Mouse (Mus musculus) frontal cortex, postnatal 14 days (tissue): ENCODE measurements around the gene Lrrc43.
A peak's percentile ranks its signal among the peaks of the same experiment; 100 is the strongest.

ENCODE experiments used
- DNase-seq, 2 experiments: peaks; one replicate each; pipeline ENCODE4 v3.0.0; 2022; ENCODE audit warnings: low spot score in 2 of 2

Lrrc43 gene

GRCm38 (mm10) chr5:123520666-123521065 lies 31.6 kb downstream of the Lrrc43 start:
- no peak for DNase-seq

DNA sequence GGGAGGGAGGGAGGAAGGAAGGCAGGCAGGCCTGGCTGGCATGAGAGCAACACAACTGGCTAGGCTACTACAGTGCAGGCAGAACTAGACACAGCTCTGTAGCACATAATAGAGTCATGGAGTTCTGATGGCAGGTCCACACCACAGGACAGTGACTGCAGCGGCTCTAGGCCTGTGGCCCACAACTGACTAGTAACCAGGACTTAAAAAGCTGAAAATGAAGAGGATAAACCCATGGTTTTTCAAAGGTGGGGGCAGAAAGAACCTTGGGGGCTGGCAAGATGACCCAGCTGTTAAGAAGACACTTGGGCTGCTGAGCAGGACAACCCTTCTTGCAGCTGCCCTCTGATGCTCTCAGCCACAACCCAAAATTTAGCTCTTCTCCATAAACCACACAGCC lies 32.5 kb downstream of the Lrrc43 start:
- no peak for DNase-seq

GRCm38 (mm10) chr5:123522166-123522565 lies 33.1 kb downstream of the Lrrc43 start:
- DNase-seq: no peak

GRCm38 (mm10) chr5:123523692-123524392 lies 34.7 kb downstream of the Lrrc43 start, which contains the start of gene Diablo:
TSS of gene Diablo (minus strand) at chr5:123524176.
- peak; percentile 96 to 98 for DNase-seq

DNA sequence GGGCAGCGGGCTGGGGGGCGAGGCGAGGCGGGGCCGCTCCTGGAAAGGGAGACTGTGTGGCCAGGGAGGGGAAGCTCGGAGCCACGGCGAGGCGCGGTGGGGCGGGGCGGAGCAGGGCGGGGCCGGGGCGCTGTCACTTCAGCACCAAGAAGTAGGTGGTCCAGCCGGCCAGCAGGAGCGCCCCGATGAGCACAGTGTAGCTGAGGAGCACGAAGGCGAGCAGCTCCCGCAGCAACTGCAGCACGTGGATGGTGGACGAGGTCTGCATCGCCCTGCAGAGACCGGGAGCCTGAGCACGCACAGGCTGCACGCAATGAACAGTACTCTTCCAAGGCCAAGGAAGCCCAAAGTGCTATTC lies 35.3 kb downstream of the Lrrc43 start:
- no peak for DNase-seq

- DNase-seq: no peak
Observed at GRCm38 (mm10) chr5:123525281-123525680, 36.2 kb downstream of the Lrrc43 start, which contains the start of gene Gm49027. TSS of gene Gm49027 (minus strand) at chr5:123525488.

- DNase-seq: no peak
Observed at GRCm38 (mm10) chr5:123525916-123526495, 36.9 kb downstream of the Lrrc43 start.

GRCm38 (mm10) chr5:123528641-123529040 lies 39.5 kb downstream of the Lrrc43 start:
- DNase-seq: peak in 1 of 2 experiments; percentile 3

DNA sequence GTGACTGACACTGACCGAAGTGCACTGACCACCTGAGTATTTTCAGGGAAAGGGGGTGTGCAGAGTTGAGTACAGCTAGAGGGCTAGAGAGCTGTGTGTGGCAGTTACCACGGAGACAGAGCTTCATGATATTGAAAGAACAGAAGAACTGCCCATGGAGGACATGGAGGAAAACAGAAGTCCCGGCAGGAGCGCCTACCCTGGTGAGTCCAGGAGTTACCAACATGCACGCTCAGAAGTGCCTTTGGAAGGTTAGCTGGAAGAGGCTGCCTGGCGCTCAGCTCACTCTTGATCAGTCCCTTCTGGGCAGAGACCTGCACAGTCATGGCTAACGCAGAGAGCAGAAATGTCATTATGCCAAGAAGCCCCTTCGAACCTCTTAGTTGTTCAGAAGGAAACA lies 41.0 kb downstream of the Lrrc43 start:
- peak in 1 of 2 experiments; percentile 2 for DNase-seq

- DNase-seq: no peak
Observed at GRCm38 (mm10) chr5:123533801-123534200, 44.7 kb downstream of the Lrrc43 start.

DNA sequence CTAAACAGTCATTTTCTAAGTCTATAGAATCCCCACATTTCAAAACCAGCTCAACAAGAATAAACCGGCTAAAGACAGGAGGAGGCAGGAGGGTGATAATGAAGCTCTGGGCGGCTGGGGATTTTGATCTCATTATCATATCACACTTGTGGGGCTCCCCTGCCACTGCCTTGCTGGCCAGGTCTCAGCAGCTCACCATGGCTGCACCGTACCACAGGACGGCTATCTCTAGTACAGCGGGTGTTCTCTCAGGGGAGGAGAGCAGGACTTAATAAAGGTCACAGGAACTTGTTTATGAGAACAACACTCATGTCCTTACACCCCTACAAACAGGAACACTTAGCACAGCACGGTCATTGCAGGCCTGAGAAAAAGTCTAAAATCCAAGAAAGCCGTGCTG lies 66.6 kb downstream of the Lrrc43 start:
- peak in 1 of 2 experiments; percentile 1 for DNase-seq

GRCm38 (mm10) chr5:123556451-123556850 lies 67.3 kb downstream of the Lrrc43 start:
- peak in 1 of 2 experiments; percentile 40 for DNase-seq
